Mouse (Mus musculus) kidney, adult 8-10 months (tissue): ENCODE measurements around the gene Atxn7l2.

Experiments used
- DNase-seq, 2 experiments: peaks; one replicate each; pipeline ENCODE4 v3.0.0; 2022

Atxn7l2 gene

DNA sequence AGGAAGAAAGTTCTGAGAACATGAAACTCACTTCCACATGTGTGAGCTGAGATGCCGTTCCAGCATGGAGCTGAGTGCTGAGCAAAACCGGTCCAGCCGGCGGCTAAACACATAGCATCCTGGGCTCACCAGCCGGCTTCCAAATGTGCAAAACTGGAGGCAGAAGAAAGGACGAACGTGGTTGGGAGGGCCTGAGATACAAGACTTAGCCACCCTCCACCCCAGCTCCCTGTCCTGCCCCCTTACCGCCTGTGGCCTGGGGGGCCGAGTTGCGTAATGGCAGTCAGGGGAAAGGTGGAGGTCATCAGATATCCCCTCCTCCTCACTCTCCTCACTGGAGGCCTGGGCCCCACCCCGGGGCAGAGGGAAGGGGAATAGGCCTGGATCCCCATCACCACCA, 6.3 kb downstream of the Atxn7l2 start:
- no peak for DNase-seq

DNA sequence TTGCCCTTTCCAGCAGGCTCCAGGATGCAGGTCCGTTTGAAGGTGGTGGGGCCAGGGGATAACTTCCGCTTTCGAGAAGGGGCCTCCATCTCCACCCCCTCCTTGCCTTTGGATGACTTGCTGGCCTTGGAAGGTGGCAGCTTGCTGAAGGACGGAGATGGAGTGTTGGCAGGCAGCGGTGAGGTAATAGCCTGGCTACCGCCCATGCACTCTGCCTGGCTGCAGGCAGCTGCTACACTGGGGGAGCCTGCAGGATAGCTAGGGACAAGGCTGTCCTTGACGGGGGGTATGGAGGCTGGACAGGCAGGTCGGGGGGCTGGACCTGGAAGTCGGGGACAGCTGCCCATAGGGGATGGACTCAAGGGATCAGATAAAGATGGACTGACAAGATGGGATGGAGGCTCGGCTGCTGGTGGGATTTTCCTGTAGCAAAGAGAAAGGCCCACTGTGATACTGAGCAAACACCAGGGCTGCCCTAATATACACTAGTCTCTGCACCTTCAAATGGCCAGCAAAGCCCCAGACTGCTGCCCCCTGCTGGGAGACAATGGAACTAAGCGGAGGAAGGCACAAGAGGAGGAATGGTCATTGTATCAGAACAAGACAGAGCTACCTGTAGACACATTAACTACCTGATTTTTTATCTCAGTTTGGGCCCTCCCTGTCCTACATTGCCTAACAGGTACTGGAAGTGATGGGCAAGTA, 7.0 kb downstream of the Atxn7l2 start:
- peak; percentile 70 to 89 for DNase-seq

DNA sequence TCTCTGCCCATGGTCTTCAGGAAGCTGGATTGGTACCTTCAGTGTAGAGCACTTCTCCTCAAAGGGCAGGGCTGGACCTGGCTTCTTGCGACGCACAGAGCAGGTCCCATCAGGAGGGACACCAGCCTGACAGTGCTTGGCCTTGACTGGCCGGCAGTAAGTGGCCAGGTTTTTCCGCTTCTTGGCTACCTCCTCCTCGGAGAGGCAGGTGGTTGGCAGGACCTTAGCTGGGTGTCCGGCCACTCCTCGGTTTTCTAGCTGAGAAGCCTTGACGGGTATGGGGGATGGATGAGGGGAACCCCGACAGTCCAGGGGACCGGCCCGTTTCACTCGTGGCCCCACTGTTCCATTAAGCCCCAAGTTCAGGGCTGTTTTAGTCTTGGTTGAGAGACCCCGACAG, 7.5 kb downstream of the Atxn7l2 start:
- DNase-seq = no peak

DNA sequence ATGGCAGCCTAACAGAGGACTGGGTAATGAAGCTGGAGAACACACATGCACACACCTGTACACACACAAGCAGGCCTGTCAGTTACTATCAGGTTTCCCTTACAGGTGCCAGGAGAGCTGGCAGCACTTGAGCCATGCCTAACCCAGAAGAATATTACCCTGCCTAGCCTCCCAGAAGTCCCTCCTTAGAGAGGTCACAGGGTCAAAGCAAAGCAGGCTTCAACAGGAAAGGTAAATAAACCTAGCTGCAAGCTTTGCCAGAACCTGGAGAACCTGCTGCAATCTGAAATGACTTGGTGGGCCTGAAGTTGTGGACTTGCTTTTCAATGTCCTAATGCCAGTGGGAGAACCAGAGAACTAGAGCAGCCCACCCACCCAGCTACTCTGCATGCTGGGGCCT, 8.2 kb downstream of the Atxn7l2 start:
- DNase-seq = no peak

DNA sequence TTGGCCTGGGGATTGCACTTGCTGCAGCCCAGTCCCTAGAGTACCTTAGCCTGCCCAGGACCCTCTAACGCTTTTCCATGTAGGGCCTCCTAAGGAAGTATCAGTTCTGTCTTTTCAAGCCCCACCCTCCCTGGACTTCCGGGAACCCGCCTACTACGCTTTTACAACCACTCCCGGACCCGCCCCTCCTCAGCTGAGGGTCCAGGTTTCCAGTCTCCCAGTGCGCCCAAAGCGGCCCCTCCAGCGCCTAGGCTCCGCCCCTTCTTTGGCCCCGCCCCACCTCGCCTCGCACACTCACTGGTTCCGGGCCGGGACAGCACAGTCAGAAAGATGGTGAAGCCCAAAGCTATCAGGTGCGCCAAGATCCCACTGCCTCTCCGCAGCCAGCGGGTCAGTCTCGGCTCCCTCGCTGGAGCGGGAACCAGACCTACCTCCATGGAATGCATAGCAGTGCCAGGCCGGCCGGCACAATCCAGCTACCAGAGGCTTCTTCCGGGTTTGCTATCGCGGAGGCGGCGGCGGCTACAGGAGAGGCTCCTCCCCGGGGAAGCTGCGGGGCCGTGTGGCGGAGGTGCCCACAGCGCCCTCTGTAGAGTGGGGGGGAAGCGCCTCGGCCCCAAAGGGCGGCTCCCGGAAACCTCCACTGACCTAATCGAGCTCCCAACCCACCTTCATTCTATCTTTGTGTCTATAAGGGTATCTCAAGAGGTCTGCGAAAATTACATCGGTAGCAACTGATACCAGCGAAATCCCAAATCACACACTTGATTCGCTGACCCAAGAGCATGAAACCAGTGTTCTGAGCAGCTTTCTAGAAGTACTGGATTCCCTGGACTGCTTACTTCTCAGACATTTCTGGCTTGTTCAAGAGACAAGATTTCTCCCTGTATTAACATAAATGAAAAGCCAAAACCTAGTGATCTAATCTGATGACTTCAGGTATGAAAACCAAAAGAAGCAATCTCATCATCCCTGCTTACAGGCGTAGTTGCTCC, 10.1 kb downstream of the Atxn7l2 start, which contains the start of gene Cyb561d1:
TSS of gene Cyb561d1 (minus strand) at position 884 of the 995 bp plus-strand sequence.
- DNase-seq = peak; percentile 95

DNA sequence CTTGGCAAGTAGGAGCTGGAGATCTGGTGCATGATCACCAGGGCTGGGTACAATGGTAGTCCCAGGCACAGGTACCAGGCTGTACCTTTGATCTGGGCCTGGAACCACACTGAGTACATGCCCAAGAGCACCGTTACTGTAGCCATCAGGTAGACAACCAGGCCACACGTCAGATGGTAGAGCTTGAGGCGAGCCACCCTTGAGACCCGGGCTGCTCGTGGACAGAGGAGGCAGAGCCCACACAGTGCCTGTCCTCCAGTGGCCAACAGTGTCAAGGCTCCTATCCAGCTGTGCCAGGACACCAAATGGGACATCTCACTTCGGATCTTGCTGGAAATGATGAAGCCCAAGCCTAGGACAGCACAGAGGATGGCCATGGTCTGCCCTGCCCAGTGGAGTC, 11.5 kb downstream of the Atxn7l2 start:
- no peak for DNase-seq

DNA sequence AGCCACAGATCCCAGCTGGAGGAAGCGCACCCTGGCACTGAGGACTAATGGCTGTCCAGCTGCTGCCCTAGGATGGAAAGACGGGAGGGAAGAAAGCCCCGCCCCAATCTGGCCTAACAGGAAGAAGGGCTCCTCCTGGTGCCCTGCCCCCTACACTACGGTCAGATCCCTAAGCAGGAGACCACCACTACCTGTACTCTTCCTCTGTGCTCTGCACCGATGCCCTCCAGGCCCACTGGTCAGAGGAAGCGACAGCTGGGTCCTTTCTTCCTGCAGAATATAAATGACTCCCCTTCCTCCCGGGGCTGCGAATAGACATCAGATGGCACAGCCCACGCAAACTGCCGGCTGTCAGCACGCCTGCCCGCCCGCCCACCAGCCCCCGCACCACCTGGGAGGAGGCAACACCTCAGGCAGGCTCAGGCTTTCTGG, 13.7 kb downstream of the Atxn7l2 start:
- peak in 1 of 2 experiments; percentile 29 for DNase-seq

DNA sequence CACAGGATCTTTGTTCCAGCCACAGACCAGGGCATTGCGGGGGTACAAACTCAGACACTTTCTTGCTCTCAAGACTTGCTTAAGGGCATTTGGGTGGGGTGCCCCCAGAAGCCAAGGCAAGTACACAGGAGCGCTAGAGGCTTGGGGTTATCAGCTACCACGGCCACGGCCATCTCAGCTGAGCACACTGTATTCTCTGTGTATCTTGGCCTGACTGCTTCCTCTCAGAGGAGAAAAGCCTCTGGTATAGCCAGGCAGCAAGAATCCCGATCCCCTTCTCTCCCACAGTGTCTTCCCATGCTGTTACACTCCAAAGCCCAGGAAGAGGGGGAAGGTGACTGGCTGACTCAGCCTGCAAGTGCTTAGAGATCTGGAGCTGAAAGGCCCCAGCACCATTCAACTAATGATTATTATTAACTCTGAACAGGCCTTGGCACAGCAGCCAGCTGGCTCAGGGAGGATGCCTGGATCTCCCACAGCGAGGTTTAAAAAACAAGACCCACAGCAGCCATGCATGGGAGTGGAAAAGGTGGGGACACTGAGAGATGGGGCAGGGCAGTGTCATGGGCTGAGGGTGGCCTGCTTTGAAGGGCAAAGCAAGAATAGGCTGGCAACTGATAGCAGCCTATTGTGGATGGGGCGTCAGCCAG, 14.7 kb downstream of the Atxn7l2 start:
- no peak for DNase-seq

DNA sequence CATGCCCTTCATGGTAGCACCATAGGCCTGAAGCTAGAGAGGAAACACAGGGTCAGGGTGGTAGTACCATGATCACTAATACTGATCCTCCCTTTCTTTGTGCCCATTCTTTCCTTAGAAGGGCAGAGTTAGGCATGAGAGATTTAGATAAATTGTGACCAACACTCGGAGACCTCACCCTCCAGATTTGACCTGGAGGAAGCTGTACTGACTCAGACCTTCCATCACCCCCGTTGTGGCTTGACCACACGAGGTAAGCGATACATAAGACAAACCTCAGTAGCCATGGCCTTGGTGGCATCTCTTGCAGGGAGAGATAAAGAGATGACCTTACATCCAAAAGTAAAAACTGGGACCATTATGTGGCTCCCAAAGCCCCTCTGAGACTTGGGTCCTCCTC, 15.4 kb downstream of the Atxn7l2 start:
- DNase-seq = no peak

DNA sequence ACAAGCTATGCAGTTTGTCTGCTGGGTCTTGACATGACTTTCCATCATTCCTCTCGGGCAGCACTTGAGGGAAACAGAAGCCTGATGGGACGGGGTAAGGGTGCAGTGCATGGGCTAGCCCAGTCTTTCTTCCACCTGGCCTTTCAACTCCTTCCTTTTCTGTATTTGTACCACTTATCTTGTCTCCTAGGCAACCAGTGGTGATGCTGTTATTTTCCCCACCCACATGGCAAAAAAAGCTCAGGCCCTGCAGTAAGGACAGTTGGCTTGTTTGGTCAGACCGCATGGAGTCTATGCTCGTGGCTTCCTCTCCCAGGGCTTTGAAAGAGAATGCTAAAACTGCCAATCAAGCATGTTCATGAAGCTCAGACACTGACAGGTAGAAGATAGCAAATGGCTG, 17.0 kb downstream of the Atxn7l2 start:
- no peak for DNase-seq

DNA sequence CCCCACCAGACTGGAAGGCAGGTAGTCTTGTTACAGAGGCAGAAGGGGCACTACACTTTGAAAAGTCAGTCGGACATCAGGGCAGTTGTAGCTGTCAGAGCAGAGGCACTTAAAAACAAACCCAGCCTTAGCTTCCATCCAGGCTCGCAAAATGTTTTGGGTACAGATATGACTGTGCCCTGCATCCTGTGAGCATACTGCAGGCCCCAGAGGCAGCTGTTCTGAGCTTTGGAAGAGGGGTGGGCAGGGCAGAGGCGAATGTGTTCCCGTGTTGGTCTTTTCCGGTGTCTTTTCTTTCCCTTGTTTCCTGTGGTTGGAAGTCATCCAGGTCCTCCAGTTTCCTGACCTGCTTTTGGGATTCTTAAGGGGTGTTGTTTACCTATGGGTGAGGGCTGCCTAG, 20.8 kb downstream of the Atxn7l2 start:
- DNase-seq = no peak

DNA sequence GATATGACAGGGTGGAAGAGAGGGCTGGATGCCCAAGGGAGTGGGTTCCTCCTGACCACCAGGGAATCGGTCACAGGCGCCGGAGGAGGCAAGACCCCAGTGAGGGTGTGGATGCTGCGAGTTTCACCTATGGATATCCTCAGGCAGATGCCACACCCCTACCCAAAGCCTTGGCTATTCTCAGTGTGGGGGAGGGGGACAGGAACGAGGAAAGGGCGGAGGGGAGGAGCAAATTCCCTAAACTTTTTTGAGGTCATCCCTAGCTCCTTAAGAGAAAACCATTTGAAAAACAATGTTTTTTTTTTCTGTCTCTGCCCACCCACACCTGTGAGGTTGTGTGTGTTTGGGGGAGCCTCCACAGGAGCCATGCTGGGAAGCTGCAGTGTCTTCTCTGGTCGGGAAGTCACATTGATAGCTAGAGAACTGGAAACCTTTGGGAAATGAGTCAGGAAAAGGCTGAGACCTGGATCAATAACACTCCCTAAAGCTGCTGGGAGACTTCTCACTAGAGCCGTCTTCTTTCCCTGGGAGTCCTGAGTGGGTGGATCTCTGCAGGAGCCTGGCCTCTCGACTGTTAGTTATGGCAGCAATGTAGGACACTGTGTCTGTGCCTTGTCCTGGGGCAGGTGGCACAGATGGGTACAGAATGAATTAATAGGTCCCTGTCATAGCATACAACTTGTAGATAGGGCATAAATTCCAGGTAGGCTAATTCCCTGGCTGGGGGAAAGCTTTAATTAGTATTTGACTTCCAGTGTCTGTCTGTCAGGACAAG, 21.8 kb downstream of the Atxn7l2 start:
- no peak for DNase-seq

DNA sequence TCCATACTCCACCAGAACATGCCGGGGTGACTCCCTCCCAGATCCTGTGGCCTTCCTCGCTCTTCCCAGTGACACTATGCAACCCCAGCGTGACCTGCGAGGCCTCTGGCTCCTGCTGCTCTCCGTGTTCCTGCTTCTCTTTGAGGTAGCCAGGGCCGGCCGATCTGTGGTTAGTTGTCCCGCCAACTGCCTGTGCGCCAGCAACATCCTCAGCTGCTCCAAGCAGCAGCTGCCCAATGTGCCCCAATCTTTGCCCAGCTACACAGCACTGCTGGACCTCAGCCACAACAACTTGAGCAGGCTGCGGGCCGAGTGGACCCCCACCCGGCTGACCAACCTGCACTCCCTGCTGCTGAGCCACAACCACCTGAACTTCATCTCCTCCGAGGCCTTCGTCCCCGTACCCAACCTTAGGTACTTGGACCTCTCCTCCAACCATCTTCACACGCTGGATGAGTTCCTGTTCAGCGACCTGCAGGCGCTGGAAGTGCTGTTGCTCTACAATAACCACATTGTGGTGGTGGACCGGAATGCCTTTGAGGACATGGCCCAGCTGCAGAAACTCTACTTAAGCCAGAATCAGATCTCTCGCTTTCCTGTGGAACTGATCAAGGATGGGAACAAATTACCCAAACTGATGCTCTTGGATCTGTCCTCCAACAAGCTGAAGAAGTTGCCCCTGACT, 23.5 kb downstream of the Atxn7l2 start:
- no peak for DNase-seq

DNA sequence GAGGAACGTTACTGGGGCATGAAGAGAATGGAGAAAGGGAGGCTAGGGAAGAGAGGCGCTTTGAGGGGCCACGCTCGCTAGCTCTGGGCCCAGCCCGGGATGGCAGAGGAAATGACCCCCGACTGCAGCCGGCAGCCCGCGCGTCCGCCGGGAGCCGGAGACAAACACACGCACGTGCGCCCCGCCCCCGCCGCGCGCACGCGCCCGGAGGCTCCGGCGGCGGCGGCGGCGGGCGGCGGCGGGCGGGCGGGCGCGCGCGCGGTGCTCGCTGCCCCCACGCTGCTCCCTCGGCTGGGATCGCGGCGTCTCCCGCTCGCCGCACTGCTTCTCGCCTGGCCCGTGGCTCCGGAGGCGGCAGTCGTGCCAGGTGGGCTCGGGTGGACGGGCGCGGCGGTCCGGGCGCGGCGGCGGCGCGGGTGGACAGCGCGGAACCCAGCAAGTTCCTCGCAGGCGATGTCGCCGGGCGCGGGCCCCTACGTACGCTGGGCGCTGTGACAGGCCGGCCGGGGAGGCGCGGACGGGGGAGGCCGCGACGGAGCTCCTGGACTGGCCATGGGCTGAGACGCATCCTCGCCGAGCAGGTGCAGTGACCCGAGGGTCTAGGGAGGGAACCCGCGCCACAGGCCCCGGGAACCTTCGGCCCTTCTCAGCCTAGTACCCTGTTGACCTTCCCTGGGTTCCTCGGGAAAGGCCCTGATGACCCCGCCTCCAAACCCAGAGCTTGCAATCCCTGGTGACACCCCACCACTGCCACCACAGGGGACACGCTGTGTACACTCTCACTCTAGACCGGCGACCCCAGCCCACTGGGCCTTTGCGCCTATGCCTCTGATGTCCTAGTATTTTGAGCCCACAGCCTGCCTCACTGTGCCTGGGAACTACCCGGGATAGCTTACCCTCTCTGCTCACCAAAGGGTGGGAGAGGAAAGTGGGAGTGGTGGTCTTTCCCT, 24.4 kb downstream of the Atxn7l2 start, which contains the start of gene Amigo1:
TSS of gene Amigo1 (plus strand) at position 238 of the 950 bp plus-strand sequence.
- DNase-seq = no peak

DNA sequence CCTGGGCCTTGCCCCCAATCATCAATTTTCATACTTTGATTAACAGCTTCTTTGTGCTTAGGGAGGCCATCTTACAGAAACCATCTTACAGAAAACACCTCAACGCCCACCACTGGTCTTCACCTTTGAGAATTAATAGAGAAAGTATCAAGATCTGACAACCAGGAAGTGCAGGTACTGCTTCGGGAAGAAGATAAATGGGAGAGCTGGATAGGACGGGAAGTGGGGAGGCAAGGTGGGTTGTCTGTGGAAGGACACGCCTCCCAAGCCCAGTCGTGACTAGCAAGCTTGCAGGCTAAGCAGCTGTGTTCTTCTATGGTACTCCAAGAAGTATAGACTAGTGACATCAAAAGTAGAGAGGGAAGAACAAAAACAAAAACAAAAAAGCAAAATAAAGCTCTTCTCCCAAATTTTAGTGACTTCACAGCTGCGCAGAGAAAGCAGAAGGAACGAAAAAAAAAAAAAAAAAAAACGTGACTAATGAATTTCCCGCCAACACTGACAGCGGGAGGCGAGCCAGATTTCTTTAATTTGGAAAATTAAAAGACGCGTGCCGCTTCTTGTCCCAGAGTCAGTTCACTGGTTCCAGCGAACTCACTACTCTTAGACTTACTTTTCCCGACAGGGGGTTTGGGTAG, 25.2 kb downstream of the Atxn7l2 start:
- no peak for DNase-seq

DNA sequence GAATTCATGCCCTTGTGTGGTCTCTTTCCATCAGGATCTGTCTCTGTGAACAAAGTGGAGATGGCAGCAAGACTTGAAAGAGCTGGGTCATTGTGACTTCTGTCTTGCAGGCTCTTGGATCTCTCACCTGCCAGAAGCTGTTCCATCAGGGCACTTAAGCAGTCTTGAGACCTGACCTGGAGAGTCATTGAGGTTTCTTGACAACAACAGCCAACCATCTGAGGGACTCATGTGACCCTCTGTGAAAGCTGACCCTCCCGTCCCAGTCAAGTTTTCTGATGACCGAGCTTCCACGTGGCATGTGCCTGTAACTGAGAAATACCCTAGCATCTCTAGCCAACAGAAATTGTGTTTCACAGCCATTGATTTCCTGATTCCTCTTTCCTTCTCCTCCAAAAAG, 26.0 kb downstream of the Atxn7l2 start:
- DNase-seq = no peak

DNA sequence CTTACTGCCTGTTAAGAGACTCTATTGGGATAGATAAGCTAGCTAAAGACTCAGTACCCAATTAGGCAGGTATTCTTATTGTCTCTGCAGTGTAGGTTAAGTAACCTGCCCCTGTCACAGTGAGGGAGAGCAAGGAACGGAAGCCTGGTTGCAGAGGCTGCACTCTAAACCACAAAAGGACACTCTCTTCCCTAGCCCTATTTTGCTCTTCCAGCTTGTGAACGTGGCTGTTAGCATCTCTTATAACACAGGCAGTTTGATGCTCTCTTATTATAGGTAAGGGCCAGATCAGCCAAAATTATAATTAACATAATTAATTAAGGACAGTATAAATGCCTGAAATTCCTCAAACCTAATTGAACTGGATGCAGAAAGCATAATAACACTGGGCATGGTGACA, 30.2 kb downstream of the Atxn7l2 start:
- no peak for DNase-seq

DNA sequence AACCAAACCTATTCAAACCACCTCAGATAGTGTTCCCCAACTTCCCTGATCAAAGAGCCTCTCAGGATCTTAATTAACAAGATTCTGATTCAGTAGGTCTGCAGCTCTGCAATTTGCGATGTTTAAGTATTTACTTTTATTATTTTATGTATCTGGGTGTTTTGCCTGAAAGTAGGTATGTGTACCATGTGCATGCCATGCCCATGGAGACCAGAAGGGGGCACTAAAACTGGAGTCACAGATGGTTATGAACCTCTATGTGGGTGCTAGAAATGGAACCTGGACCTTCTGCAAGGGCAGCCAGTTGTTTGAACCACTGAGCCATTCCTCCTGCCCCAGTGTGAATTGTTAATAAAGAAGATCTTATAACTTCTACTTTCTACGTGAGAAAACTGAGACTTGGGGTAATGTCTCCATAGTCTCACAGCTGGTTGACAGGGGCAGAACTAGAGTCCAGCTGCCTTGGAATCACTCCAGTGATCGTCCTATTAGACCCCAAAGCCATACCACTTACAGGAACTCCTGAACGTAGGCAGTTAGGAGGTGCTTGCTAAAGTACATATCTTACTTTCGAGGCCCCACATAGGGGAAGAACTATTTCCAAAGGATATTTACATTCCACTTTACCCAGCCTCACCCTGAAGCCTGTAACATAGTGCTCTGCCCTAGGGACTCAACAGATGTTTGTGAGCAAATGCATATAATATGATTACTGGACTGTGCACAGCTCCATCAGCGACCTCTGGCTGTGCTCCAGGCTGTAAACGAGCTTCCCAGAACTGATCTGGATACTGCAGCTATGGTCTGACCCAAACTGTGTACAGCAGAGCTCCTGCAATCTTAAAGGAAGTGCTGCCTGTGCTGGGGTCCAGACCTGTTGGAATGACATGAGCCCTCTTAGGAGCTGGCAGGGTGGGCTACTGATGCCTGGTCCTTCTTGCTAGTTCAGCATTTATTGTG, 31.7 kb downstream of the Atxn7l2 start:
- no peak for DNase-seq
